Mouse (Mus musculus) kidney, adult 11 months (tissue): ENCODE data around the gene Lag3.

Experiments used
- DNase-seq: peaks from one replicate; pipeline ENCODE4 v3.0.0; 2022

Lag3 gene

GRCm38 (mm10) chr6:124919695-124920317, 8.3 kb upstream of the Lag3 start, which contains the start of gene Ptms:
TSS of gene Ptms (minus strand) at chr6:124920103.
- peak; percentile 99 for DNase-seq

DNA sequence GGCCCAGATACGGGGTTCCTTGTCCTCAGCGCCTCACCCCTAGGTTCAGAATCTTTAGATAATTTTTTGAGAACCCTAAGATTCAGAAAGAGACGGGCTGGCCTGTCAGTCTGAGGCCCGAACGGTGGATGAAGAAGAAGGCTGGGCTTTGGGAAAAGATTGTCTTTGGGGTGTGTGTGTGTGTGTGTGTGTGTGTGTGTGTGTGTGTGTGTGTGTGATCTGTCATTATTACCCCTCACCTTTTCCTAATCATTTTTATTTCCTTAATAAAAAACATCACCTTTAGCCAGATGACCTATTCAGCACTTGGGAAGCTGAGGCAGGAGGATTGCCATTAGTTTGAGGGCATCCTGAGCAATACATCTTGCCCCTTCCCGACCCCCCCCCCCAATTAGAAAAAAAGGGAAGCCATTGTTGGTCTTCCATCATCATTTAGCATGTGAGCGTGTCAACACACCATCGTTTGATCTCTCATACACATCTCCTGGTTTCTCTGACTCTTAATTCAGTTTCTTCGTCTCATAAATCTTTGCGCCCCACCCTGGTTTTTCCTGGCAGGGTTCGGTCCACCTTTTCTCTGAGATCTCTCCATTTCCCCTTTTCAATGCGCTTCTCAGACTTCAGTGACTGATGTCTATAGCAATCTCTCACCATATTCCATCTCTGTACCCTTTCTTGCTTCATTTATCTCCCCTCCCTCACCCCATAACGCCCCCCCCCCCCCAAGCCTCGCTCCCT, 7.6 kb upstream of the Lag3 start:
- DNase-seq = no peak

GRCm38 (mm10) chr6:124918331-124918690, 6.8 kb upstream of the Lag3 start:
- DNase-seq = no peak

- peak; percentile 95 for DNase-seq
Measured at GRCm38 (mm10) chr6:124917518-124918330, 6.2 kb upstream of the Lag3 start.

DNA sequence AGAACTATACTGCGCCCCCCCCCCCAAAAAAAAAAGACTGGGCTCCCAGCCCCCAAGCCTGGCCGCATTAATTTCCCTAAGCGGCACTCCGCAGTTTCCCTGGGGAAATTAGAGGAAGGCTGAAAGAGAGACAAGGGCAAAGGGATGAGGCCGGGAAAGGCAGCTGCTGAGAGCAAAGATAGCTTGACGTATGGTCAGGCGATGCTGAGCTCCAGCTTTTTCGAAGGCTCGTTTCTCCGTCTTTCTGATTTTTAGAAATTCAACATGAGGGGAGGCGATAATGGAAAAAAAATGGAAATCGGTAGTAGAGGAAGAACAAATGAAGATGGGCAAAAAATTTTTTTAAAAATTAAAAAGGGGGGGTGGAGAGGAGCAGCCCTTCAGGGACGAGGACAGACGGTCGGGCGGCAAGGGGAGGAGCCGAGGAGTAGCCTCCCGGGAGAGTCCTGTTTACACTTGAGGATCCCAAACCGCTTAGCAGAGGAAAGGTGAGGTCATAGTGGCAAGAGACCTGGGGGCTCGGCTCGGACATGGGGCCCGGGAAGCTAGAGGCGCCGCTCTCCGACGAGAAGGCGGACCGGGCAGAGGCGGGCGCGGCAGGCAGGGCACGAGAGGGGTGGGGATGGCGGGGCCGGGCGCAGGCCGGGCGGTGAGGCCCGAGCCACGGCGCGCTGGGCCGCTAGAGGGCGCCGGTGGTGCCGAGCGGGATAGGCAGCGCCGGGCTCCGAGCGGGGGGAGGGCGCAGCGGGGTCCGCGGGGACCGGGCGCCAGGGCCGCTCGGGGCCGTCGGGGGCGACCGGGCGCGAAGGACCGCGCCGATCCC, 5.4 kb upstream of the Lag3 start:
- peak; percentile 85 for DNase-seq

DNA sequence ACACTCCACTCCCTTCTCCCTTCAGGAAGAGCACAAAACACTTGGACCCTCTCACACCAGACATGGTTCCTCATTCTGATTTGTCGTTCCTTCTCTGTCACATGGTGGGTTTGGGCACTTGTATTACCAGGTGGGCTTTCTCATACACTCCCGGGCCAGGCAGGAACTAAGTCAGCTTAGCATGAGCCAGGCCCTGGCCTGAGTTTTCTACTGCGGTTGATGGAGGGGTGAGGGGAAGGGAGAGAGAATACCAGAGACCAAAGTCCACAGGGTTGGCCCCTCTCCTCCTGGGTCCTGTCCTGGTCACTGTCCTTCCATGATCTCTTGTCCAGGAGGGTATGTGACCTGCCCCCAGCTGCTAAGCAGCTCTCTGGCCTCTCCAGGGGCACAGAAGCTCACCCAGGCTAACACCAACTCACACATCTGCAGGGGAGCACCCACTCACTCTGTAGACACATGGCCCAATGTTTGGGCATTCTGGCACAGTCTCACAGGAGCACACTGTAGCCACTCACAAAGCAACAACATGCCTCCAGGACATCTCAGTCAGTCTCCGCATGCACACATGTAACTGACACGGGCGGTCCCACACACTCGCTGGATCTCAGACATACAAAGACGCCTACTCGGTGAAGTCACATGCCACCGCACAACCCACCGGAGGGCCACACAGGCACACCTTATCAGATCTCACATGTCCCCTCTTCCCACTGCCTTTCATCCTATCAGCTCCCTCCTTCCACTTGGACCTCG, 4.6 kb upstream of the Lag3 start:
- DNase-seq = peak; percentile 85

DNA sequence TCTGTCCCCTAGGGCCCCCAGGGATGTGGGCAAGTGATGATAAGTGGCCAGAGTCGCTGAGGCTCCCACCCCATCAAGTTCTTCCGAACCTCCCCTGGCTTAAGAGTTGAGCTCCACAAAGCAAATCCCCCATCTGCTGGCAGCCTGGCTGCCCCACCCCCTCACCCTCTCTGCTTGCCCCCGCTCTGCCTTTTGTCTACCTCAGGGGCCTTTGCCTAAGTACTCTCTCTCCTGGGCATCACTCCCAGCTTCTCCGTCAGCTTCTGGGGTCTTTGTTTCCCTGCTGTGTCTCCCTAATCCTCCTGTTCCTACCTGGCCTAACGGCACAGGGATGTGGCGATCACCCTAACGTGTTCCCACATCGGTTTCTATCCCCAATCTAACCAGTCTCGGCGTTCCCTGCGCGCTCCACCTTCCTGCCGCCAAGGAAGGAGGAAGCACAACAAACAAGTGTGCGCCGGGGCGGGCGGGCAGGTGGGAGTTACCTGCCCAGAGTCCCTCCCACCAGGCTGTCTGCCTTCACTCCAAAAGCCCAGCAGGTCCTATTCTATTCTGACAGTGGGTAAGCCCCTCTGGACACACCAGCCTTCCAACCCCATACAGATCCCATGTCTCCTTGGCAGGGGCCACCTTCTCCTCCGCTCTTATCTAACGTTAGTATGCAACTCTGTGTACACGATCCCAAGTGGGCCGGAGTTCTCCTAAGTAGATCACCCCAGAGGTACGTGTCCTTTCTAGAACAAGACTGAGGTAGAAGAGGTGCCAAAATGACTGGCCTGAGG, 3.8 kb upstream of the Lag3 start:
- peak; percentile 71 for DNase-seq

DNA sequence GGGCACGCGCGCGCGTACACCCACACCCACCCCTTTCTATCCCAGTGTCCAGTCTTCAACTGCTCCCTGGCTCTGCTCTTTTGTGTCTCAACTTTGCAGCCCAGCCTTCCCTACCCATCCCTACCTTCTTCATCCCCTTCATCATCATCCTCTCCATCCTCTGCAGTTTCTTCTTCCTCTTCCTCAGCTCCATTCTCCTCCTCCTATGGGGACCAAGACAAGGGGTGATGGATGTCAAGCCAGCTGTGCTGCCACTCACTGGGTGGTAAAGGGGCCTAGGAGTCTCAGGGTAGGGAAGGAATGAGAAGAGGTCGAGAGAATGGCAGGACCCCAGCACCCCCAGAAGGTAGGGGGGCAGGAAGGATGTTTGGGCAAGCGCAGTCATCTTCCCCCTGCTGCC, 3.0 kb upstream of the Lag3 start:
- no peak for DNase-seq

- DNase-seq = peak; percentile 75
Measured at GRCm38 (mm10) chr6:124913721-124914285, 2.3 kb upstream of the Lag3 start.

DNA sequence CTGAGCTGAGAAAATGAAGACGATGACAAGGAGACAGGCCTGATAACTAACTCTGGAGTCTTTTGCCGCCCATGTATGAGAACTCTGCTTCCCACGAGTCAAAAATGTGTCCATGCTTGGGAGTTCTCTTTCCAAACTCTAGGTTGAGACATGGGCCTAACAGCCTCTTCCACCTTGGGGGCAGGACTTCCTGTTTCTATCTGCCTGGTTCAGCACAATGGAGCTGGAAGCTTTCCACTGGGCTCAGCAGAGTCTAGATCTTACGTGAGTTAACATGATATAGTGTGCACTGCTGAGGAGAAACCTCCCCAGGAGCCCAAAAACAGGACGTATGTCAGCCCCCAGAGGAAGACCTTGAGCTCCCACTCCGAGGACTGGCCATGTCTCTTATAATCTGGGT, 1.7 kb upstream of the Lag3 start:
- DNase-seq = no peak

- no peak for DNase-seq
Measured at GRCm38 (mm10) chr6:124910032-124910431, 1.5 kb downstream of the Lag3 start.

DNA sequence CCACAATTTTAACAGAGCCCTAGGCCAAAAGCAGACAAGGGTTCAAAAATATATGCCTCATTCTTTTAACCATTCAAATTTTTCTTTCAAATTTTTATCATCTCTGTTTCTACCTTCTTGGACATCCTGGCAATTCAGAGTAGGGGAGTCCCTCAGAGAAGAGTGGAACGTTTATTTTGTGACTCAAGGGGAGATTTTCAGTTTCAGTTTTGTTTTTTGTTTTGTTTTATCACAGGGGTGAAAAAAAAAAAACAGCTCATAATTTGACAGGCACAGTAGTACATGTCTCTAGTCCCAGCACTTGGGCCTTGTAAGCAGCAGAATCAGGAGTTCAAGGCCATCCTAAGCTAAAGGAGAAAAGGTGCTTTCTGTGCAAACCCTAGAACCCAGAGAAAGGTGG, 3.7 kb downstream of the Lag3 start:
- no peak for DNase-seq

GRCm38 (mm10) chr6:124904991-124905860, 6.3 kb downstream of the Lag3 start:
- DNase-seq = no peak

GRCm38 (mm10) chr6:124904161-124904981, 7.1 kb downstream of the Lag3 start:
- DNase-seq = peak; percentile 83

GRCm38 (mm10) chr6:124903580-124904151, 7.8 kb downstream of the Lag3 start:
- peak; percentile 95 for DNase-seq

- no peak for DNase-seq
Measured at GRCm38 (mm10) chr6:124901851-124902250, 9.7 kb downstream of the Lag3 start.

DNA sequence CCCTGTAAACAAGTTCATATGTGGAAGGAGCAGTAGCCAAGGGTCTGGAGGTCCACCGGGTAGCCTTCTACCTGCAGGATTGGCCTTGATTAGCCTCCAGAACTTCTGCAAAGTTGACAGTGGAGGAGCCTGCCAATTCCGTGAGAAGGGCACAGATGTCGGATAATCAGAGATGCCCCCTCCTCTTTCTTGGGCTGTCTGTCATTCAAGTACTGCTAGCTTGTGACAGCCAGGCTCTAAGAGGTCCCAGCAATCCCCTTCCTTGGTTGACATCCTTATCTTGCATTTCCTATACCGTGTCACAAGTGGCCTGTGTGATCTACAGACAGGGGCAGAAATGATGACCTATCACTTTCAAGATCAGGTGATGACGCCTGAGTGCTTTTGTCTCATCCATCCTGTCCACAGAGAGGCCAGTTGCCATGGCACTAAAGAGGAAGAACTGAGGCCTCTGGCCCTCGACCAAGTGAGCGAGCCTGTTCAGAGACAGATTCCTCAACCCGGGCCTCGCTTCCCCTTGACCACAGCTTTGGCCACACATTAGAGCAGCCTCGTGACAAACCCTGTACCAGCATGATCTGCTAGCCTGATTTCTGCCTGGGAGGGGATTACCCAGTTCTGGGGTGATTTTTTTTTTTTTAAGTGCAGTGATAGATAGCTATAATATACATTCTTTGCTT, 10.6 kb downstream of the Lag3 start:
- no peak for DNase-seq
